Mouse (Mus musculus) limb, embryonic 10.5 days (tissue): ENCODE measurements around the gene Cpn1. TPM values are rescaled to one million over a fixed set of nuclear protein-coding genes. Genes with fewer than 3 reads are reported as not detected.
A peak's percentile ranks its signal among the peaks of the same experiment; 100 is the strongest.

Source experiments
- DNase-seq: peaks from one replicate; pipeline ENCODE4 v3.0.0-alpha.2; 2017; ENCODE audit warnings: low spot score
- H3K27ac ChIP-seq: fragments of 300-500 bp; sonication (generic); 2 replicates; pipeline ENCODE4 v1.5.1; 2016; ENCODE audit warnings: mild to moderate bottlenecking
- H3K27me3 ChIP-seq: fragments of 300-500 bp; sonication (generic); 2 replicates; pipeline ENCODE4 v1.6.1; 2016; ENCODE audit warnings: low read depth, mild to moderate bottlenecking; ENCODE audit not compliant: poor library complexity, severe bottlenecking
- H3K36me3 ChIP-seq: fragments of 300-500 bp; sonication (generic); 2 replicates; pipeline ENCODE4 v1.6.1; 2016; ENCODE audit warnings: mild to moderate bottlenecking, moderate library complexity
- H3K4me1 ChIP-seq: fragments of 300-500 bp; sonication (generic); 2 replicates; pipeline ENCODE4 v1.6.1; 2016
- H3K4me3 ChIP-seq: fragments of 300-500 bp; sonication (generic); 2 replicates; pipeline ENCODE4 v1.5.1; 2016; ENCODE audit warnings: mild to moderate bottlenecking, moderate library complexity
- H3K9me3 ChIP-seq: fragments of 300-500 bp; sonication (generic); replicated peaks from 2 replicates; pipeline ENCODE4 v1.6.1; 2016; ENCODE audit warnings: mild to moderate bottlenecking
- WGBS: fragments of 180-500 bp; shearing (Covaris S2); methylation state at CpG from one replicate; pipeline ENCODE4 v1.1.7; 2016; 5-methylcytosine and 5-hydroxymethylcytosine counted together
- polyA plus RNA-seq: library from polyadenylated mRNA; unstranded; fragments of >200 nt; fragmentation: Nextera tagmentation; extraction: Ambion mirVana; gene quantifications from 2 replicates; pipeline ENCODE4 v1.2.1, GENCODE M21; 2016

Gene Cpn1
- polyA plus RNA-seq = 0.10 TPM in 1 of 2 replicates, not detected in the other

GRCm38 (mm10) chr19:43986069-43986794, at the start of gene Cpn1:
Cpn1 (minus strand) TSS chr19:43986556.
- H3K4me3 ChIP-seq = peak within 1 kb of the TSS; percentile 26
- H3K36me3 ChIP-seq = no peaks in the 10 kb centered on the region
- H3K9me3 ChIP-seq = no peaks in the 10 kb centered on the region
- DNase-seq = no peak
- no peak within 1 kb of the TSS for H3K27ac ChIP-seq
- H3K27me3 ChIP-seq = peaks cover 22% of the 10 kb centered on the region
- H3K4me1 ChIP-seq = peaks cover 8% of the 10 kb centered on the region
- WGBS = 18% methylated on average over 30 of the region's 30 CpGs

DNA sequence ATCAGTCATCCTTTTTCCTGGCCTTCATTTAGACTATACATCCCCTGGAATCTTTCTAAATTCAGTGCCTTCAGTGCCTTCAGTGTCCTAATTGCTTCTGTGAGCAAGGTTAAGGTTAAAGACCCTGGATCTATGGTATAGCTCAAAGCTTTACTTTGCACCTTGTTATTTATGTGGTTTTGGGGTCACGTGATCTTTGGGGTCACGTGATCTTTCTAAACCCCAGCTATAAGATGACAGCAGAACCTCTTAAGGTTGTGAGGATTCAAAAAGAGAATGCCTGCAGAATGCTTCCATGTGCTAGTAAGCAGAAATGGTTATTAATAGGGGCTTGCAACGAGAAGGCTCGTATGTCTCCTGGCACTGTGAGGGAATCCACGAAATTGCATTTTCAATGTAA, 47.0 kb upstream of the Cpn1 start:
- H3K9me3 ChIP-seq = no peaks in the 10 kb centered on the region
- peaks cover 30% of the 10 kb centered on the region for H3K36me3 ChIP-seq
- DNase-seq = no peak
- H3K4me3 ChIP-seq = no peak overlapping the region
- H3K27me3 ChIP-seq = no peaks in the 10 kb centered on the region
- no peaks in the 10 kb centered on the region for H3K4me1 ChIP-seq
- no peak overlapping the region for H3K27ac ChIP-seq
- WGBS = 92% methylated on average over 5 of the region's 5 CpGs

DNA sequence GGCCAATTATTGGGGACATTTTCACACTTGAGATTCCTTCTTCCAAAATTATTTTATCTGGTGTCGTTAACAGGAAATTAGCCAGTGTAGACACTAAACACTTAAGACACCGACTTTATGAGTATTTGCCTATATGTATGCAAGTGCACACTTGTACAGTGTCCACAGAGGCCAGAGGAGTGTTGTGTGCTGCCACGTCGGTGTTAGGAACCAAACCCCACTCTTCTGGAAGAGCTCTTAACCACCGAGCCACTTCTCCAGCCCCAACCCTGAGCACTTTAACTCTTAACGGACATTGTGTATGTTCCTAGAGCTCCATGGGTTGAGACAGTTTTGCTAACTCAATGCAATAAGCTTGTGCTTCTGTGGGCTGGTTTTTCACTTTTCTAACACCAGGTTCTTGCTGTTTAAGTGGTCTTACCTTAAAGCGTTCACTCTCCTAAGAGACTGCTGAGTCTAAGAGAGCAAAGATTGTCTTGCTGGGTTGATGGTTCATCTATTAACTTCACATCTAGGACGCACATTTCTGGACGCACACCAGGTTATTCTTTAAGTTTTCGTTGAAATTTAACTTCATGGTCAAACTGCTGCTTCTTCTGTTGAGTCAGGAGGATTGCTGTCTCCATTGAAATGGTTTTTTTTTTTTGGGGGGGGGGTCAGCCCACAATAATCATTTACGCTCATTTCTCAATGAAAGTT, 45.8 kb upstream of the Cpn1 start:
- H3K4me1 ChIP-seq = no peaks in the 10 kb centered on the region
- H3K27ac ChIP-seq = no peak overlapping the region
- H3K4me3 ChIP-seq = no peak overlapping the region
- H3K36me3 ChIP-seq = peaks cover 19% of the 10 kb centered on the region
- no peaks in the 10 kb centered on the region for H3K27me3 ChIP-seq
- 94% methylated on average over 11 of the region's 11 CpGs for WGBS
- no peaks in the 10 kb centered on the region for H3K9me3 ChIP-seq
- no peak for DNase-seq

DNA sequence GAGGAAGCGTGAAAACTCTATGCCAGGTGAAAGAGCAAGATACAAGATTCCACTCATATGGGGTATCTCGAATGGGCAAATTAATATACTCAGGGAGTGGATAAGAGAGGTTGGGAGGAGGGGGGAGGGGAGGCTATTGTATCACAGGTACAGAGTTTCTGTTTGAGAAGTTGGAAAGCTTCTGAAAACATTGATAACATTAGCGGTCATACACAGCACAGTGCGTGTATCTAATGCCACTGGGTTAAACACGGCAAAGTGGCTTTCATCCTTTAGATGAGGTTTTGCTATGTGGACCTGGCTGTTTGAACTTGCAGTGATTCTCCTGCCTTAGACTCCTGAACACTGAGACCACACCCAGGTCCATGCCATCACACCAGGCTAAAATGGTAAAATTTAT, 43.7 kb upstream of the Cpn1 start:
- Histone ChIP-seq H3K4me3 (no peak overlapping the region), H3K27me3 (no peaks in the 10 kb centered on the region), H3K4me1 (peaks cover 3% of the 10 kb centered on the region; the same call in 1 of the 2 replicates), H3K9me3 (no peaks in the 10 kb centered on the region), H3K27ac (no peak overlapping the region), H3K36me3 (no peaks in the 10 kb centered on the region)
- WGBS = 91% methylated on average over 5 of the region's 5 CpGs
- no peak for DNase-seq

DNA sequence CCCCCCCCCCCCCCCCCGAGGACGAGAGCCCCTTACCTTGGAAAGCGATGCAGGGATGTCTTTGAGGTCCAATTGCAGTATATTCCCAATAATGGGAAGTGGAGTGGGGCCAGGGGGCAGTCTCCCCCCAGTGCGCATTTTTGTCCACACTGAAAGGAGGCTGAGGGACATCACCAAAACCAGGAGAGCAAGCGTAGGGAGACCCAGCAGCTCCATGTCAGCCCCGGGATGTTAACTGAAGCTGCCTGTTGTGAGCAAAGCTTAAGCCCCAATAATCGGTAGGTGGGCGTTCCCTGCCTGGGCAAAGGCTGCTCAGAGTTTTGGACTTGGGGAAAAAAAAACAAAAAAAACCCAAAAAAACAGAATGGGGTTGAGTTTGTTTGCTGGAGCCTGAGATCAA, 42.6 kb upstream of the Cpn1 start, which contains the start of gene Cyp2c23:
Cyp2c23 (minus strand) TSS at position 237 of the 400 bp plus-strand sequence.
- no peak for DNase-seq
- Histone ChIP-seq H3K27ac (no peak within 1 kb of the TSS), H3K36me3 (no peaks in the 10 kb centered on the region), H3K4me3 (no peak within 1 kb of the TSS), H3K9me3 (no peaks in the 10 kb centered on the region), H3K4me1 (peaks cover 3% of the 10 kb centered on the region; the same call in 1 of the 2 replicates), H3K27me3 (no peaks in the 10 kb centered on the region)
- 76% methylated on average over 8 of the region's 8 CpGs for WGBS

DNA sequence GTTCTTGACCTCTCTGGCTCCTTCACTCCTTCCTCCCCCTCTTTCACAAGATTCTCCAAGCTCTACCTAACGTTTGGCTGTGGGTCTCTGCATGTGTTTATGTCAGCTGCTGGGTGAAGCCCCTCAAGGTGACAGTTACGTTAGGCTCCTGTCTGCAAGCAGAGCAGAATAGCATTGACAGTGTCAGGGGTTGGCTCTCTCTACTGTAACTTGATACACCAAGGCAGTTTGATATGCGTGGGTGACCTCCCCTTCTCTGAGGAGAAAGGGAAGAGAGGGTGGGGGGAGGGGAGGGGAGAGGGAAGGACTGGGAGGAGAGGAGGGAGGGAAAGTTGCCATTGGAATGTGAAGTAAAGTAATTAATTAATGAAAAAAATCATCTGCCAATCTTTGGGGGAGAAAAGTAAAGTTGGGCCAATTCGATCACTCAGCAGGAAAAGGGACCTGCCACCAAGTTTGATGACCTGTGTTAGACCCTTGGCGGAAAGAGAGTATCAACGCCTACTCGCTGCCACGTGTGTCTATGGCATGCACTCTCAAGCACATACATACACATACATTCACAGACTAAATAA, 40.7 kb upstream of the Cpn1 start:
- WGBS = 58% methylated on average over 8 of the region's 8 CpGs
- DNase-seq = no peak
- Histone ChIP-seq H3K9me3 (no peaks in the 10 kb centered on the region), H3K4me3 (no peak overlapping the region), H3K27me3 (no peaks in the 10 kb centered on the region), H3K27ac (no peak overlapping the region), H3K36me3 (no peaks in the 10 kb centered on the region), H3K4me1 (peaks cover 3% of the 10 kb centered on the region; the same call in 1 of the 2 replicates)

GRCm38 (mm10) chr19:44024921-44025585, 38.7 kb upstream of the Cpn1 start:
- Histone ChIP-seq H3K4me3 (no peak overlapping the region), H3K27me3 (no peaks in the 10 kb centered on the region), H3K9me3 (no peaks in the 10 kb centered on the region), H3K36me3 (no peaks in the 10 kb centered on the region), H3K4me1 (peaks cover 3% of the 10 kb centered on the region; the same call in 1 of the 2 replicates), H3K27ac (no peak overlapping the region)
- 92% methylated on average over 13 of the region's 13 CpGs for WGBS
- no peak for DNase-seq

DNA sequence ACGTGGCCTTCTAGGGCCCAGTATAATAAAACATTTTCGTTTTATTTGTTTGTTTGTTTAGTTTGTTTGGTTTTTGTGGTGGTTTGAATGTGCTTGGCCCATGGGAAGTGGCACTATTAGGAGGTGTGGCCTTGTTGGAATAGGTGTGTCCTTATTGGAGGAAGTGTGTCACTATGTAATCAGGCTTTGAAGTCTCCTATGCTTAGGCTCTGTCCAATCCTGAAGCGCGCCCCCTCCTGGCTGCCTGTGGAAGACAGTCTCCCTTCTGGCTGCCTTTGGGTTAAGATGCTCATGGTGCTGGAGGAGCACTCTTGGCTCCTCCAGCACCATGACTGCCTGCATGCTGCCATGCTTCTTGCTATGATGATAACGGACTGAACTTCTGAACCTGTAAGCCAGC, 36.7 kb upstream of the Cpn1 start:
- DNase-seq = no peak
- Histone ChIP-seq H3K27me3 (no peaks in the 10 kb centered on the region), H3K36me3 (no peaks in the 10 kb centered on the region), H3K4me1 (peaks cover 3% of the 10 kb centered on the region; the same call in 1 of the 2 replicates), H3K4me3 (no peak overlapping the region), H3K27ac (no peak overlapping the region), H3K9me3 (no peaks in the 10 kb centered on the region)
- 68% methylated on average over 5 of the region's 5 CpGs for WGBS

GRCm38 (mm10) chr19:44021502-44021901, 35.1 kb upstream of the Cpn1 start:
- H3K27ac ChIP-seq = no peak overlapping the region
- no peaks in the 10 kb centered on the region for H3K27me3 ChIP-seq
- 91% methylated on average over 4 of the region's 4 CpGs for WGBS
- DNase-seq = no peak
- no peaks in the 10 kb centered on the region for H3K9me3 ChIP-seq
- H3K36me3 ChIP-seq = no peaks in the 10 kb centered on the region
- peaks cover 6% of the 10 kb centered on the region; the same call in 1 of the 2 replicates for H3K4me1 ChIP-seq
- H3K4me3 ChIP-seq = no peak overlapping the region

DNA sequence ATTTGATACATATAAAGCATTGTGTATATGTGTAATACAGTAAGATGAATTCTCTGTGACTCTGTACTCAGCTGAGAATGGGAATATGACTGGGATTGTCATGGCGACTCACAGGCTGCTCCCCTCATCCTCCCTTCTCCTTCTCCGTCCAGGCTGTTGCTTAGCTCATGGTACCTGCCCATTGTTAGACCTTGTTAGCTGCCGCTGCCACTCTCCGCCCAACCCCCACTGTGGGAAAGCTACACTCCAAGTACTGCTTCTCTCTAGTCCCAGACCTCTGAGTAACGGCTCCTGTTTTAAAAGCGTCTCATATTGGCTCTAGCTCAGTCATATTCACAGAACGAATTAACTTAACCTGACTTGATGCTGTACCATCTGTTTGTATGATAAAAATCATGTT, 33.4 kb upstream of the Cpn1 start:
- Histone ChIP-seq H3K4me3 (no peak overlapping the region), H3K27me3 (no peaks in the 10 kb centered on the region), H3K27ac (no peak overlapping the region), H3K36me3 (no peaks in the 10 kb centered on the region), H3K9me3 (no peaks in the 10 kb centered on the region), H3K4me1 (peaks cover 6% of the 10 kb centered on the region; the same call in 1 of the 2 replicates)
- WGBS = 65% methylated on average over 7 of the region's 7 CpGs
- no peak for DNase-seq

GRCm38 (mm10) chr19:44013862-44014261, 27.5 kb upstream of the Cpn1 start:
- DNase-seq = no peak
- Histone ChIP-seq H3K27me3 (no peaks in the 10 kb centered on the region), H3K9me3 (no peaks in the 10 kb centered on the region), H3K27ac (no peak overlapping the region), H3K36me3 (no peaks in the 10 kb centered on the region), H3K4me1 (peaks cover 6% of the 10 kb centered on the region; the same call in 1 of the 2 replicates), H3K4me3 (no peak overlapping the region)
- 86% methylated on average over 6 of the region's 6 CpGs for WGBS

- no peaks in the 10 kb centered on the region for H3K4me1 ChIP-seq
- H3K27ac ChIP-seq = no peak overlapping the region
- H3K4me3 ChIP-seq = no peak overlapping the region
- no peak for DNase-seq
- no peaks in the 10 kb centered on the region for H3K36me3 ChIP-seq
- no peaks in the 10 kb centered on the region for H3K9me3 ChIP-seq
- 78% methylated on average over 15 of the region's 15 CpGs for WGBS
- H3K27me3 ChIP-seq = no peaks in the 10 kb centered on the region
These were observed 22.4 kb upstream of the Cpn1 start for GRCm38 (mm10) chr19:44008784-44009183.
